Mouse (Mus musculus) naive thymus-derived CD4-positive, alpha-beta T cell, adult 2 months (primary cell): ENCODE results near the gene Cd72.

Source experiments
- DNase-seq: peaks from one replicate; pipeline ENCODE4 v3.0.0-alpha.2; 2011; ENCODE audit warnings: low read depth

Gene Cd72

DNA sequence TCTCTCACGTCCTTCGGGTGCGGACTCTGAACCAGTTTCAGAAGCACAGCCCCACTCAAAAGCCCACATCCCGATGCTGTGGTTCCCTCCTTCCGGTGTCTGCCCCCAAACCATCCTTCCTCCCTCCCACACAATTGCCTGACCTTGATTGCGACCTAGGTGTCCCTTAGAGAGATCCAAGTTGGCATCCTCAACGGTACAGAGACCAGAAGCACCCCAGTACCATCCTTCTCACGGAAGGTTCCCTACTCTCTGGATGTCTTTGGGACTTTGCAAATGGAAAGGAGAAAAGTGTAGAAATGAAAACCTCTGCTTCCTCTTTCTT, 24.1 kb upstream of the Cd72 start:
- DNase-seq, result no peak

DNA sequence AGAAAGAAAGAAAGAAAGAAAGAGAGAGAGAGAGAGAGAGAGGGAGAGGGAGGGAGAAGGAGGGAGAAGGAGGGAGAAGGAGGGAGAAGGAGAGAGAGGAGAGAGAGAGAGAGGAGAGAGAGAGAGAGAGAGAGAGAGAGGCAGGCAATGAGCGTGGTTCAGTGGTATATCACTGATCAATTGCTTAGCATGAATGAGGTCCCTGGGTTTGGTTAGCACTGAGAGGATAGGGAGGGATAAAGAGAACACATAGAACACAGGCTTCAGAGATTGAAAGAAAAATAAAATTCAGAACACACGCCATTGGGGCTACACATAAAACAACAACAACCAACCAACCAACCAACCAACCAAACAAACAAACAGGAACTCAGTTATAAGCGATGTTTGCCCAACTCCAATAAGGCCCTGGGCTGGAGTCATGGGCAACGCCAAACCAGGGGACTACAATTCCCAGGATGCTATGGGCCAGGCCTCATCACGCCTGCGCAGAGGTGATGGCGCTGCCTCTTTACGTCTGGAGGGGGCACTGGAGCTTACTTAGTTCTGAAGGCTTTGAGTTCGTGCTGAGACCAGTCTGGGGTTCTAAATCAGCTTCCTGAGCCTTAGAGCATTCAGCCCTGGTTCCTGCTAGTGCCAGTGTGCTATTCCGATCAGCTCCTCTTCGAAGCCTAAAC, 23.6 kb upstream of the Cd72 start:
- DNase-seq, result peak; percentile 94

DNA sequence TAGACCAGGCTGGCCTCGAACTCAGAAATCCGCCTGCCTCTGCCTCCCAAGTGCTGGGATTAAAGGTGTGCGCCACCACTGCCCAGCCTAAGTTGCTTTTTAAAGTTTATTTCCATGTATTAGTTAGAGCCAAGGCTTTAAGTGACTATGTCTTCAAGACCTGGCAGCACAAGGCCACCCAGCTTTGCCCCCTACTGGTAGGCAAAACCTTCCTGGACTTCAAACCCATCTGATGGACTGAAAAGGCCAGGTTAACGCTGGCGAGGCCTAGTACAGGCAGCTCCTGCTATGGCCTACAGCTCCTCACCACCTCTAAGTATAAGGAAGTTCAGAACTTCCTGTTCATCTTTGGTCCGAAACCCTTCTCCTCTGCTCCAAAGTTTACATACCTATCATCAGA, 22.2 kb upstream of the Cd72 start:
- peak; percentile 68 for DNase-seq

DNA sequence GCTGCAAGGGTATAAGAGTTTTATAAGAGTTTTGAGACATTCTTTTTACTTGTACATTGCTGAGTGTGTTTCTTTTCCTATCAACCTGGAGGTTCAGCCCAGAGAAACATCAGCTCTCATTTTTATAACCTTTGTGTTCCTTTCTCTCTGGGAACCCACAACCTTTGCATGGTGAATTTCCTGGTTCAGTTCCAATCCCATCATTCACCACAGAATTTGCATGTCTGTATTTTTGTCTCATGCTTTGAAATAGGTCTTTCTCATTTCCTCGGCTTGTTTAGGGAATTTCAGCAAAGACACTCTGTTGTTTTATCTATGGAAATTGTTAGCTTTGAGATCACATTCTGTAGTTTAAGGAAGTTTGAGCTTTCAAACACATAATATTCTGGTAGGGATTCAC, 19.2 kb upstream of the Cd72 start:
- DNase-seq, result no peak

DNA sequence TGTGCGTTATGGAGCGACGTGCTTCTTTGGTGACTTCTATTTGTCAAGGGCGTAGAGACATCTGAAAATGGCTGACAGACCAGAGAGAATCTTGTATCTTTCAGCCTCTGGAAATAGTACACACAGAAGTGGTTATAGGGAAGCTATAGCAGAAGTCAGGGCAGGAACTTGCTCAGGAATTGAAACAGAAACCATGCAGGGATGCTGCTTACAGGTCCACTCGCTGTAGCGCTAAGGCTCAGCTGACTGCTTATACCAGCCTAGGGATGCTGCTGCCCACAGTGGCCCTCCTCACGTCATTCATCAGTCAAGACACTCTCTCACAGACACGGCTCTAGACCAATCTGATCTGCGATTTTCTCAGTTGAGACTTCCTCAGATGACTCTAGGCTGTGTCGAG, 15.9 kb upstream of the Cd72 start:
- no peak for DNase-seq

DNA sequence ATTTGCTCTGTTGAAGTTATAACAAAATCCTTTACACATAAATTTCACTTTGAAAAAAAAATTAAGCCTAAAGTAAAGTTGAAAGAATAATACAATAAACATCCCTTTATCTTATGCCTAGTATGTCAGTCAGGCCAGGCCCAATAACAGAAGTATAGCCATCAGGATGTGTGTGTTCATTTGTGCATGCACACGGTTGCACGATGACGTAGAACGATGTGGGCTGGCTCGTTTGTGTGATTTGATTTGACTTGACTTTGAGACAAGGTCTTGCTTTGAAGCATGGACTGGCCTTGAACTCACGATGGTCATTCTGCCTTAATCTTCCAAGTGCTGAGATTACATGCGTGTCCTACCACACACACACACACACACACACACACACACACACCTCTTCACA, 12.4 kb upstream of the Cd72 start:
- no peak for DNase-seq

DNA sequence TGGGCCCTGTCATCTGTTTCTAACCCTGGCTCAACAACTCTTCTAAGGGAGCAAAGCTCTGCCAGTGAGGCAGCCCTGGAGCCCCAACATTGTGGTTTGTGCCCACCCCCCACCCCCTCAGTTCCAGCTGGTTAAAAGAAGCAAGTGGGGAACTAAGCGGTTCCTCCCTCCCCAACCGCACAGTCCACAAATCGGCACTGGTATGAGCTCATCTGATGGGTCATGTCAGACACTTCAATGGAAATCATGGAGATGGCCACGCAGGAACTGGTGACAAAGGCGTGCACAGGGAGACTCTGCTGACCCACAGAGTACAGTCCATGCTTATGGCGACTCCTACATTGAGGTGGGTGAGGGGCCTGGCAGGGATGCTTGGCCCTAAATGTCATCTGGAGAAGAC, 11.5 kb upstream of the Cd72 start:
- no peak for DNase-seq

DNA sequence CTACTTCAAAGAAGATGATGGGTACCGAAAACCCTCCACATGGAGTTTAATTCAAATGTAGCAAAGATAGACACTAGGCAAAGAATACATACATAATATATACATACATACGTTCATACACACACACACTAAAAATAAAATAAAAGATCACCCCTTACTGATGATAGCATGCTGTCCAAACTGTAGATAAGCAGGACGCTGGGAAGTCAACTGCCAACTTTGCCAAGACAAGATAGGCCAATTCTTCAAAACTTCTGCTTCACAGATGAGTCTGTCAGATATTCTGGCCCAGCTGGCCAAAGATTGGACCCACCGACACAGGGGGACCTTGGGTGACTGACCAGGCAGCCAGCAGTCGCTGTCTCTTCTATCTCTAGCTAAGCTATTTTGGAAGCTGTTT, 8.7 kb upstream of the Cd72 start:
- DNase-seq, result no peak

DNA sequence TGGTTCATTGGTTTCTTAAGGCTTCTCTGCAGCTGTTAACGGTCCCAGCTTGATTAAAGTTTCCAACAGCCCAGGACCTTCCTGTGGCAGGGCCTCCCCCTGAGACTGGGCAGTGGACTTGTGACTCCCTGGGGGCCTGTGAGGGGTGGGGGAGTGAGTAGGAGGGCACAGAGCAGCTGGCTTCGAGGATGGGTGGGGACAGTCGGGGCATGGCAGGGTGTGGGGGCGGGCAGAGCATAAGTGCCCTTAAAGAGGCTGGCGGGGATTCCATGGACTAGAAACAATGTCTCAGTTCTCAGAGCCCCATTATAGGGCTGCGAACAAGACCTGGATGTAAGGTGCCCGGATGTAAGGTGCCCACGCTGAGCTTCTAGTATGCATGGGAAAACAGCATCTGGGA, 2.7 kb upstream of the Cd72 start:
- peak; percentile 57 for DNase-seq

DNA sequence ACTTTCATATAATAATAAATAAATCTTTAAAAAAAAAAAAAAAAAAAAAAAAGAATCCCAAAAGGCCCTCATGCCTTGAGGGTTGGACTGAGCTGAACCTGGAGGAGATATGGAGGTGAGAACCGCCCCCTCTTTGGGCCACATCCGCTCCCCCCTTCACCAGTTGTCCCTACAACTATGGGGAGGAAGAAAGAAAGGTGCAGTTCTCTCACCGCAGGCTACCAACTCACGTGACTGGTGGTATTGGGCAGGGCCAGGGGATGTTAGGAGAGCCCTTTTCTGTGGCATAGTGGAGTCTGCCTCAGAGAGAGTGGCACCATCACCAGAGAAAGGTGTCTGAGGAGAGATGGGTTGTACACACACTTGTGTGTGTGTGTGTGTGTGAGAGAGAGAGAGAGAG, 2.0 kb upstream of the Cd72 start:
- DNase-seq, result peak; percentile 83

DNA sequence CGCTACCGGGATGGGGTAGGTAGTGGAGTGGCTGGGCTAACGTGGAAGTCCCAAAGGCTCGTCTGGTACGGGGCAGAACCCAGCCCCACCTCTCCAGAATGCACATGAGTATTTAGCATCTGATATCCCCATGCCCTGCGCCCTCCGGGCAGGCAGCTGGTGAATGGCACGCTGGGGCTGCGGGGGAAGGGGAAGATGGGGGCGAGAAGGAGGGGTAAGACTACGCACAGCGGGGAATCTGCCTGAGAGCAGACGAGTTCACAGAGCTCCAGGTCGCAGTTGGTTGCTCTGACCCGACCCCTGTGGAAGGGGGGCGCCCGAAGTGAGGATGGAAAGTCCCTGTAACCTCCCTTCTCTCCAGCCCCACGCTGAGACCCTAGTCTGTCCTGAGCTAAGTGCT, 1.0 kb downstream of the Cd72 start:
- peak; percentile 45 for DNase-seq

DNA sequence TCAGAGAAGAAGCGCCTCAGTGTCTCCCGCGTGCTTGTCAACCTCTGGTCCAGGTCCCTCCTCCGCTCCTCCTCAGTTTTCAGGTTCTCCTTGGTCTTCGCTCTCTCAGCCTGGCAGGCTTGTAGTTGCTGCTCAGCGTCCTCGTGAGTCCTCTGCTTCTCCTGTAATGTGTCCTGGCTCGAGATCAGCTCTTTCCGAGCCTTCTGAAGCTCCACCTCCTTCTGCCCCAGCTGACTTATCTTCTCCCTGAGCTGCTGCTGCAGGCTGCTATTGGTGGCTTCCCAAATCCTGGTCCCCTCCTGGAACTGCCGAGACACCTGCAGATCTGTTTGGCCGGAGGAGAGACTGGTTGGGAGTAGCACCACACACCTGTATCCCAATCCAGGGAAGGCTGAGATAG, 2.1 kb downstream of the Cd72 start:
- no peak for DNase-seq

DNA sequence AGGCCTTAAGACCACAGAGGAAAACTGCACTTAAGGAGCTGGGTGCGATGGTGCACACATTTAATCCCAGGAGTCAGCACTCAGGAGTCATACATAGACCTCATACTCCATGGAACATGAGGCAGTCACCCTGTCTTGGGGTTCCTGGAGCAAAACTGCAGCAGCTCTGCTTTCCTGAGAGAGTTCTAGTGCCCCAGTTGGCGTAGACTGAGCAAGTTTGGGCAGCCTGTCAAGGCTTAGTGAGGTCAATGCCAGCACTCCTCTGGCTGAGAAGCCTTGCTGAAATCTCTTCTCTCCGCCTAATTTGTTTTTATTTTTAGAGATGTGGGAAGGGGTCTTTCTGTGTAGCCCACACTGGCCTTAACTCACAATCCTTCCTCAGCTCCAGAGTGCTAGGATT, 5.9 kb downstream of the Cd72 start:
- DNase-seq, result no peak

DNA sequence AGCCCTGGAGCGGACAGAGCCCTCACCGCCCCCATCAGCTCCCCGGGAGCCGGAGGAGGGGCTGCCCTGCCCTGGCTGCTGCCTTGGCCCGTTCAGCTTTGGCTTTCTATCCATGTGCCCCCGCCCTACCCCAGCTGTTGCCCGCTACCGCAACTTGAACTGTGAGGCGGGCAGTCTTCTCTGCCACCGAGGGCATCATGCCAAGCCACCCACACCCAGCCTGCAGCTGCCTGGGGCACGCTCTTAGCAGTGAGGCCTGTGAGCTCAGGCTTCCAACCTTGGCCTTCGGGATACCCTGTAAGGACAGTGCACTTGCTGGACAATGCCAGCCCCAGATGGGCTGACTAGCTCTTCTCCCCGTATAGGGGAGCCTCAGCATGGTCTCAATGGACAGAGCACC, 7.2 kb downstream of the Cd72 start:
- DNase-seq, result no peak

DNA sequence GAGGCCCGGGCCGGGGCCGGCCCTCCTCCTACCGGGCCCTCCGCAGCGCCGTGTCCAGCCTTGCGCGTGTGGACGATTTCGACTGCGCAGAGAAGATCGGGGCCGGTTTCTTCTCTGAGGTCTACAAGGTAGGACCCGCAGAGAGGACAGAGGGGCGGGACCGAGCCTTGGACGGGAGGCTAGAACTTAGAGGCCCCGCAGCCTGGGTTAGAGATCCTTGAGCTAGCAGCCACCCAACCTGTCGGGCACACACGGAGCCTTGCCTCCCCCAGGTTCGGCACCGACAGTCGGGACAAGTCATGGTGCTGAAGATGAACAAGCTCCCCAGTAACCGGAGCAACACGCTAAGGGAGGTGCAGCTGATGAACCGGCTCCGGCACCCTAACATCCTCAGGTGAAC, 10.9 kb downstream of the Cd72 start:
- DNase-seq, result peak; percentile 53

DNA sequence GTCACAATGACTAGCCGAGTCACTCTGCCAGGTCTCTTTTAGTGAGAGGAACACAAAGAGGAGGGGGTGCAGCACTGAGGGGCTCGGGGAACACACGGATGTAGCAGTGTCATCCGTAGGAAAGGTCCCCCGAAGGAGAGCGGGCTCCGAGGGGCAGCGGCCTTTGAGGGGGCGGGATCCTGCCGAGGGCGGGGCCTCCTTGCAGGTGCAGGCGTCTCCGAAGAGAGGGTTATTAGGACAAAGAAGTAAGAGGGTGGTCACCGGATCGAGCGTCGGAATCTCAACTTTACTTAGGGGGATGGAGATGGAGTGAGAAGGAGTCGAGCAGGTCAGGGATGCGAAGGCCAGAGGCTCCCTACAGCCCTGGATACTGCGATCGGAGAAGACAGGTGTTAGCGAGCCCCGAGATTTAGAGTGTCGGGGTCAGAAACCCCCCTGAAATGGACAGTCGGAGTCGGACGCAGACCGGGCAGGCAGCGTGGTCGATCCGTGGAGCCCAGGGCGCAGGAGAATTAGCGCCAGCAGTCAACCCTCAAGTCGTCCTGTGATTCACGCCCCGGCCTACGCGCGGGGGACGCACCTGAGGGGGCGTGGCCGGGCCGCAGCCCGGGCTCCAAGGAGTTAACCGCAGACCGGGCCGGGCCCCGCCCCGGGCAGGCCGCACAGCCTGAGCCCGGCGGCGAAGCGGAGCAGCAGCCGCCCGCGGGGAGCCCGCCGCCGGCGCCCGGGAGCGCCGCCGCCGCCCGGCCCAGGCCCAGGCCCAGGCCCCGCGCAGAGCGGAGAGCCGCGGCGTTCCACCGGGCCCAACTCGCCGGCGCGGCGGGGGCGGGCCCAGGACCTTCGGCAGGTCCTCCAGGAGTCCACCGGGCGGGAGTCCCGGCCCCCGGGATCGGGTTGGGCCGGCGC, 11.7 kb downstream of the Cd72 start:
- DNase-seq, result peak; percentile 81

DNA sequence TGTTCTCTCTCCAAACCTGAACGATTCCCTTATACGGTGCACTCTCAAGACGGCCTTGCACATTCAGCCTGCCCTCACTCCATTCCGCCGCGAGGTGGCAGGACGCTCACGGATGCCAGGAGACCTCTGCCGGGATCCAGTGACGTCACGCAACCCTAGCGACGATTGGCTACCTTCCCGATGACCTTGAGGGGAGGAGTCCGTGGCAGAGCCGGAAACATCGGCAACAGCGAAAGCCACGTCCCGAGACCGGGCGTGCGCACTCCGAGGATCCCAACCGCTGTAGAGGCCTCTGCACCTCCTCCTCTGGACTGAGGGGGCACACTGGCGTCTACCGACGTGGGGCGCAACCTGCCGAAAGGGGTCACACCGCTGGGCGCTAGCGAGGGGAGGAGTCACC, 12.4 kb downstream of the Cd72 start:
- peak; percentile 100 for DNase-seq

DNA sequence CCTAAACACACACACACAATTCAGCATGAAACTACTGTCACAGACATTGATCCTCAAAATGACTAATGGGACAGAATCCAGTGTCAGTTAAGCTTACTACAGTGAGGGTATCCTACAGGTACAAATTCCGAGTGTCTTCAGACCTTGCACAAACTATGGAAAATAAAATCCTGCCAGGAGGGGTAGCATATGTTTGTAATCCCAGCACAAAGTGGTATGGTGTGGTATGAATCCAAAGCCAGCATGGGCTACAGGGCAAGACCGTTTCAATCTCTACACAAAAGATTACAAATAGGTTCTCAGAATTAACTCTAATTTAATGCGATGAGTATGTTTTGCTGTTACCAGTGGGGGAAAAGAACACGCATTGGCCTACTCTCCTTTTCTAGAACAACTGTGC, 12.8 kb downstream of the Cd72 start, which contains the start of gene Tesk1:
TSS of gene Tesk1 (plus strand) at position 301 of the 400 bp plus-strand sequence.
- no peak for DNase-seq

DNA sequence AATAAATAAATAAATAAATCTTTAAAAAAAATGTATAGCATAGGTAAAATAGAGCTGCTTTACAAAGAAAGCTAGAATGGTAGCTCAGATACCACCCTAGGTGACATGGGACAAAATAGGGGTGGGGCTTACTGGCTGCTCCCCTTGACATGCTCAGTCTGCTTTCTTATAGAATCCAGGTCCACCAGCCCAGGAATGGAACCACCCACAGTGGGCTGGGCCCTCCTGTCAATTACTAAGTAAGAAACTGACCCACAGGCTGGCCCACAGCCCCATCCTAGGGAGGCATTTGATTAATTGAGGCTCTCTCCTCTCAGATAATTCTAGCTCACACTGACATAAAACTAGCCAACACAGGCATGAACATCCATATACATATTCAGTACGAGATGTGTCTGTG, 21.6 kb downstream of the Cd72 start:
- DNase-seq, result no peak

DNA sequence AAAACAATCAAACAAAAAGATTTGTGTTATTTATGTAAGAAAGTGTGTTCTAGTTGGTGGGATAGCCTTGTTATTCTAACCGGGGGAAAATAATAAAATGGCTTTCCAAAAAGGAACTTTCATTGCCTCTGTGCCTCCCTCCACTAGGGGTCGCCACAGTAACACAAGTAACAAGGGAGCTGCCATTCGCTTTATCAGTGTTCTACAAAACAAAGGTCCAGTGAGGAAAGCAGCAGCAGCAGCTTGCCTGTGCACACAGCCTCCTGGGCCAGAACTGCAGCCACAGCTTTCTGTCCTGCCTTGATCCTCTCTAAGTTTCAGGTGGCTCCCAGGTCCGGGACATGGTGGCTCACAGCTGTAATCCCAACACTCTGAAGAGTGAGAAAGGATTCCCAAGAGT, 22.7 kb downstream of the Cd72 start:
- peak; percentile 90 for DNase-seq

DNA sequence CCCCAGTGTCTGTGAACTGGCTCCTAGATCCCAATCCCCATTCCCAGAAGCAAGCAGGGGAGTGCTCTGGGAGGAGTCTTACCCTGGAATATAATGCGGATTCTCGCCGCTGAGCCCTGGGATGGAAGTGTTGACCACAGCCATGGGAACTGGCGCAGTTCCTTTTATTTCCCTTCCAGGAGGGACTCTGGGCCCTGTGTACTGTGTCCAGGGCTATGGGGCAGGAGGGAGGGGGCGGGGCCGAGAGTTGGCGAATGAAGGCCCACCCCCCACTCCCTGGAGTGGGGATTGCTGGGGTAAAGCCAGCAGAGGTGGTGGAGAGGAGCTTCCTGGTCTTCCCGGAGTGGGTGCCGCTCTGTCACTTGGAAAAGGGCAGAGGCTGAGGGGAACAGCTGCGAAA, 25.5 kb downstream of the Cd72 start, which contains the start of gene Fam166b:
TSS of gene Fam166b (minus strand) at position 189 of the 400 bp plus-strand sequence.
- no peak for DNase-seq

DNA sequence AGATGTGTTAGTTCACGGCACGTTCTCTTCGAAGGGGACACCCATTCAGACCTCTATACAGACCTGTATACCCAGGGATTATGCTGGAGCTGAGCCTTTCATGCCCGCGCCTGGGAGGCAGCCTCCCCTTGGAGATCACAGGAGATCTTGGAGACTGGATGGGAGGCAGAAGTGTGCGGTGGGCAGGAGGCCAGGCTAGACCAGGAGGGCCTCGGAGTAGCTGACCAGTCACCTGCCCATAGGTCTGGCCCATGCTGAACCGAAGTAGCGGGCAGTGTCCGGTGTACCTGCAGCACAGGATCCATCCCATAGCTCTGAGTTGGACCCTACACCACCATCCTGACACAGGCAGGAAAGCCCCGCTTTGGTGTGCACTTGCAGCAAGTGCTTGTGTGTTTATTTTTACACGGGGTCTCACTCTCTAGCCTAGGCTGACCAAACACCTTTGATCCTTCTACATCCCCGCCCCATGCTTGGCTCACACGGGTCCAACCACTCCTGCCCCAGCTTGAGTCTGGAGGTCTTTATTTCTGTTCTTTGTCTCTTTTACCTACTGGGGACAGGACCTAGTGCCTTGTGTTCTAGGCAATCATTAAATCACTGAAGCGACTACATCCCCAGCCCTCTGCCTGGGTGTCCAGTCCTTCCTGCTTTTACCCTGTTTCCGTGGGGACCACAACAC, 26.1 kb downstream of the Cd72 start:
- no peak for DNase-seq
